Mouse (Mus musculus): ENCODE data around the gene Hnrnpa2b1. TPM values are rescaled to one million over a fixed set of nuclear protein-coding genes. Genes with fewer than 3 reads are reported as not detected.
A peak's percentile ranks its signal among the peaks of the same experiment; 100 is the strongest.

Gene Hnrnpa2b1
- polyA plus RNA-seq, 1 experiment = 20.9 TPM

DNA sequence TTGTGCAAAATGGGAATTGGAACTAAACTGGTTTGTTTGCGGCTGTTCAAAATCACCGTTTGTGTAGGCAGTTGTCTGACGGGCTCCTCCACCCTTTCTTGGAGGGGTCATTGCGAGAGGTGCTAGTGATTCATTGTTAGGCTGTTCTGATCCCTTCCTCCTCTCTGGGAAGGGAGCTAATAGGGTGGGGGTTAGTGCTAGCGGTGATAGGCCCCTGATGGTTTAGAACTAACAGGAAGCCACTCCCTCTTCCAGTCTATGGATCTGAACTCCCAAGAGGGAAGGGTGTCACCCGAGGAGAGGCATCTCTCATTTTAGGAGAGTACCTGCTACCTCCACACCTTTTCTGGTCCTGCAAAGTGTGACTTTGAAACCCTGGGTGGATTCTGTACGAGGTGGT is 35.4 kb downstream of the Hnrnpa2b1 start:
- 63% methylated on average over 7 of the region's 7 CpGs for WGBS
- TF ChIP-seq POLR2A (IDR thresholded peaks at IDR 0.05; ENCODE audit: low read depth, low read length) = no peak
- no peak for TF ChIP-seq CTCF (IDR thresholded peaks at IDR 0.05; ENCODE audit: extremely low read depth, insufficient read length, insufficient replicate concordance, low read depth, low read length)

DNA sequence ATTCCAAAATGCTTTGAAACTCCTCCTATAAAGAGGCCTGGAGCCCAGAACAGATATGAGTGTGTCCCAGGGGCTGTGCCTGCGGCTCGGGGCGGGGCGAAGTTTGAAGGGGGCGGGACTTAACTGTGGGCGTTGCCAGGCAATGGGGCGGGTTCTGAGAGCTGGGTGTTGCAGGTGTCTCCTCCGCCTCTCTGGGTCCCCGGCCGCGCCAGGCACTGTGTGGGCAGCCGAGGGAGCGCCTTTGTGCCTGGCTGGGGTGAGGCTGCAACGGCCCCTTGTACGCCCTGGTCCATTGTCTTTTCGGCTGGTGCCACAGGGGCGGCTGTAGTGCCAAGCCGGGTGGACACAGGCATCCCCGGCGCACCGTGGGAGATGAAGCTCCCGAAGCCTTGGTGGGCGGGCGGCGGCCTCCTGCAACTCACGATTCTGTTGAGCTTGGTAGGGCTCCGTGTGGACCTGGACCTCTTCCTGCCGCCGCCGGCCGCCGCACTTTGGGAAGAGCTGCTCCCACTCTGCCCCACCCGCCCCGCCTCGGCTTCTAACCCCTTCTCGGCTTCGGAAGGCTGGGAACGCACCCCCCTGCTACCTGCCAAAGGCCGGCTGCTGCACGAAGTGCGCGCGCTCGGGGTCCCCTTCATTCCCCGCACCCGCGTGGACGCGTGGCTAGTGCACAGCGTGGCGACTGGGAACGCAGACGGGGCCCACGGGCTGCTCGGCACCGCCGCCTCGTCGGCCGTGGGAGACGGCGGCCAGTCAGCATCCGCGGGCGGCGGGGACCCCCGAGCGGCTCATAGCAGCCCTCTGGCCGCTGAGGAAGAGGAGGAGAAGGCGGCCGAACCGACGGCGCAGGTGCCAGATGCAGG is 36.9 kb downstream of the Hnrnpa2b1 start, which contains the start of gene Nfe2l3:
Gene Nfe2l3 (plus strand): TSS at position 136 of the 863 bp plus-strand sequence.
- H3K36me3 ChIP-seq (ENCODE audit: control insufficient read depth, insufficient read depth, low read length) = no peaks in the 10 kb centered on the region
- under 1% methylated on average over 74 of the region's 74 CpGs for whole genome bisulfite sequencing
- TF ChIP-seq CTCF (IDR thresholded peaks at IDR 0.05; ENCODE audit: extremely low read depth, insufficient read length, insufficient replicate concordance, low read depth, low read length) (no peak), POLR2A (IDR thresholded peaks at IDR 0.05; ENCODE audit: low read depth, low read length) (no peak; the same call in 1 of the 2 replicates)
- H3K27ac ChIP-seq (ENCODE audit: insufficient read depth, low read depth, low read length) = no peak within 1 kb of the TSS
- H3K4me1 ChIP-seq (ENCODE audit: control insufficient read depth, insufficient read depth, insufficient read length, low read length) = peaks cover 8% of the 10 kb centered on the region
- peak within 1 kb of the TSS; percentile 62 for H3K4me3 ChIP-seq (ENCODE audit: low read depth, low read length)
- peaks cover 21% of the 10 kb centered on the region for H3K27me3 ChIP-seq (ENCODE audit: control insufficient read depth, insufficient read depth, low read length)

More for the DNA sequence above, 35.4 kb downstream of the Hnrnpa2b1 start:
- no peak overlapping the region for H3K4me3 ChIP-seq (ENCODE audit: low read depth, low read length)
- H3K4me1 ChIP-seq (ENCODE audit: control insufficient read depth, insufficient read depth, insufficient read length, low read length) = peaks cover 8% of the 10 kb centered on the region
- H3K36me3 ChIP-seq (ENCODE audit: control insufficient read depth, insufficient read depth, low read length) = no peaks in the 10 kb centered on the region
- H3K27me3 ChIP-seq (ENCODE audit: control insufficient read depth, insufficient read depth, low read length) = peaks cover 21% of the 10 kb centered on the region
- H3K27ac ChIP-seq (ENCODE audit: insufficient read depth, low read depth, low read length) = no peak overlapping the region

DNA sequence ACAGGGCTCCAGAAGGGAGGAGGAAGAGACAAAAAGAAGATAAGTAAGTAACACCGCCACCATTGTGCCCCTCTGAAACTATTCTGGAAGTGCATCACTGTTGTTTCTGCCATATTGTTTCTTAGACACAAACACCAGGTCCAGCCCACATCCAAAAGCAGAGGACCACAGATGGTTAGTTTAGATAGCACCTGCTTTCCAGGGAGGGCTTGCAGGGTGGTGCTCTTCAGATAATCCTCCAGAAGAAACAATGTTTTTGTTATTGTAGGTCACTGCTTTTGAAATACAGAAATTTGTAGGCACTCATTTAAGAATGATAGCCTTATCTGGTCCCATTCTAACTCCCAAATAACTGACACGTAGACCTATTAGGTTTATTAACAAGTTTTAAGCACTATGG is 45.2 kb downstream of the Hnrnpa2b1 start:
- no peak overlapping the region for H3K27ac ChIP-seq (ENCODE audit: insufficient read depth, low read depth, low read length)
- TF ChIP-seq POLR2A (IDR thresholded peaks at IDR 0.05; ENCODE audit: low read depth, low read length) (no peak), CTCF (IDR thresholded peaks at IDR 0.05; ENCODE audit: extremely low read depth, insufficient read length, insufficient replicate concordance, low read depth, low read length) (no peak)
- H3K27me3 ChIP-seq (ENCODE audit: control insufficient read depth, insufficient read depth, low read length) = no peaks in the 10 kb centered on the region
- WGBS = 96% methylated on average over 2 of the region's 2 CpGs
- H3K4me3 ChIP-seq (ENCODE audit: low read depth, low read length) = no peak overlapping the region
- no peaks in the 10 kb centered on the region for H3K4me1 ChIP-seq (ENCODE audit: control insufficient read depth, insufficient read depth, insufficient read length, low read length)
- H3K36me3 ChIP-seq (ENCODE audit: control insufficient read depth, insufficient read depth, low read length) = no peaks in the 10 kb centered on the region

DNA sequence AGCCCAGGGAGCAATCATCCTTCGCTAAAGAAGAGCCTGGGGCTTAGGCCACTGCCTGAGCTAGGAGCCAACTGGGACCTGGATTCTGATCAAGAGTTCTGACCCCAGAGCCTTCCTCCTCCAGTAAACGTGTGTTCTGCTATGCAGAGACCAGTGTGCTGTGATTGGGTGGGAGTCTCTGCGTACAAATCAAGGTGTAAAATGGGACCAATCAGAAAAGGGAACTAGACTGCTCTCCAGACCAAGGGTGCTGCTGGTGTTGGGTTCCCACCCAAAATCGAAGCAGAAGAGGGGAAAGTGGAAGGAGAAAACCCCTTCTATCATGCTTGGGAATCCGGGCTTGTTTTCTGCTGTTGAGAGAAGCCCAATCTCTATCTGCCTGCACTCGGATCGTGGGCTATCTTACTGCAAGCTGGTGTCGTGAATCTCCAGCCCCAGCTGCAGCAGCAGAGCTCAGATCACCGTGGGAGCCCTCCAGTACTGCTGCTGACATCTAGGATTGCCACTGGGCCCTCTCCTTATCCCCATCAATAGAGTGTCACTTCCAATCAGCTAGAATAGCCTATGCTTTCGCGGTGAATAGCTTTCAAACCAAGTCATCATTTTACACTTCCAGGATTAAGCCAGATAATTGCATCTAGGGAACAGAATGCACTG is 46.1 kb downstream of the Hnrnpa2b1 start:
- Histone ChIP-seq H3K27me3 (ENCODE audit: control insufficient read depth, insufficient read depth, low read length) (no peaks in the 10 kb centered on the region), H3K4me3 (ENCODE audit: low read depth, low read length) (no peak overlapping the region), H3K36me3 (ENCODE audit: control insufficient read depth, insufficient read depth, low read length) (no peaks in the 10 kb centered on the region), H3K4me1 (ENCODE audit: control insufficient read depth, insufficient read depth, insufficient read length, low read length) (no peaks in the 10 kb centered on the region), H3K27ac (ENCODE audit: insufficient read depth, low read depth, low read length) (no peak overlapping the region)
- WGBS = 62% methylated on average over 11 of the region's 11 CpGs
- TF ChIP-seq CTCF (IDR thresholded peaks at IDR 0.05; ENCODE audit: extremely low read depth, insufficient read length, insufficient replicate concordance, low read depth, low read length) (no peak), POLR2A (IDR thresholded peaks at IDR 0.05; ENCODE audit: low read depth, low read length) (no peak)

DNA sequence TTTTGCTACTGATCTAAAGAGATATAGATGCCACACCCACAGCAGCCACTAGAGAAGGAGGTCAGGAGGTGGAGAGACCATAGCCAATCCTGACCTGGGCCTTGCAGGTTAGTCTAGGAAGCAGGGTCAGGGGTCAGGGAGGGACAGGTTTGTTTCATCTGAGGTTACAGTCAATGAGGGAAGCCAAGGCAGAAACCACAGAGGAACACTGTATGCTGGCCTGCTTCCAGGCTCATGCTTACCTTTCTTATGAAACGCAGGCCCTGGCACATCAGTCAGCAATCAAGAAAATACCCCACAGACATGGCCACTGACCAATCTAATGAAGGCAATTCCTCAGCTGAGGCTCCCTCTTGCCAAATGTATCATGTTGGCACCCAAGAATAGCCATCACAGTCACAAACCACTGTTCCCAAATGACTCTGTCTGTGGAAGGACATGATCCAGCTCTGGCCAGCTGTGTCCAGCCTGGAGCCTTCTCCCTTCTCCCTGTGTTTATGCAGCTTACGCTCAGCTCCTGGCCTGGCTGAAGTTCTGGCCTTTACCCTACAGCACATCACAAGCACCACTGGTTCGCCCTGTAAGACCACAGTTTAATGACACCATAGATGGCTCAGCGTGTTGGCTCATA is 52.3 kb downstream of the Hnrnpa2b1 start:
- H3K4me3 ChIP-seq (ENCODE audit: low read depth, low read length) = no peak overlapping the region
- no peaks in the 10 kb centered on the region for H3K4me1 ChIP-seq (ENCODE audit: control insufficient read depth, insufficient read depth, insufficient read length, low read length)
- 83% methylated on average over 4 of the region's 4 CpGs for WGBS
- H3K36me3 ChIP-seq (ENCODE audit: control insufficient read depth, insufficient read depth, low read length) = no peaks in the 10 kb centered on the region
- no peak overlapping the region for H3K27ac ChIP-seq (ENCODE audit: insufficient read depth, low read depth, low read length)
- no peak for TF ChIP-seq POLR2A (IDR thresholded peaks at IDR 0.05; ENCODE audit: low read depth, low read length)
- no peak for TF ChIP-seq CTCF (IDR thresholded peaks at IDR 0.05; ENCODE audit: extremely low read depth, insufficient read length, insufficient replicate concordance, low read depth, low read length)
- H3K27me3 ChIP-seq (ENCODE audit: control insufficient read depth, insufficient read depth, low read length) = no peaks in the 10 kb centered on the region; the same call in 1 of the 2 replicates

DNA sequence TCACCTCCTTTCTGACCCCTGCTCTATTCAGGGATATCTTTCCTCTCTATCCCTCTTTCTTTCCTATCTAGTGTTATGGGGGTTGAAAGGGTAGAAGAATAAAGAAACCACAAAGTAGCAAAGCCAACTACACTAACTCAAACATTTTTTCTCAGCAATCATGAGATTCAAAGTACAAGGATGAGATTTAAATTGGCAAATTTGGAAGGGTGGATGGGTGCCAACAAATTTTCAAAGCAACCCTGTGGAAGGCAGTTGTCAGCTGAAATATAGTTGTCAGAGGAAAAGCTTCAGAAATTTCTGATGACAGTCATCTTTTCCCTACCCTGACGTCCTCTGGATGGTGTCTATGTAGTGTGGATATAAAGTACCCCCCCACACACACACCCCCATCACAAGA is 53.3 kb downstream of the Hnrnpa2b1 start:
- no peak overlapping the region for H3K4me3 ChIP-seq (ENCODE audit: low read depth, low read length)
- no peaks in the 10 kb centered on the region for H3K4me1 ChIP-seq (ENCODE audit: control insufficient read depth, insufficient read depth, insufficient read length, low read length)
- no peaks in the 10 kb centered on the region for H3K36me3 ChIP-seq (ENCODE audit: control insufficient read depth, insufficient read depth, low read length)
- H3K27me3 ChIP-seq (ENCODE audit: control insufficient read depth, insufficient read depth, low read length) = no peaks in the 10 kb centered on the region; the same call in 1 of the 2 replicates
- no peak overlapping the region for H3K27ac ChIP-seq (ENCODE audit: insufficient read depth, low read depth, low read length)
- TF ChIP-seq CTCF (IDR thresholded peaks at IDR 0.05; ENCODE audit: extremely low read depth, insufficient read length, insufficient replicate concordance, low read depth, low read length) (no peak), POLR2A (IDR thresholded peaks at IDR 0.05; ENCODE audit: low read depth, low read length) (no peak)
- 68% methylated on average over 1 of the region's 1 CpGs for whole genome bisulfite sequencing

Other genes starting within 250 kb of the Hnrnpa2b1 start
- 0.48 and 1.6 TPM in 2 replicates for gene Nfe2l3, start 37.2 kb downstream of the Hnrnpa2b1 start, polyA plus RNA-seq (2012; rRNA removed)
- gene Cbx3, start 466 bp upstream of the Hnrnpa2b1 start, polyA plus RNA-seq (2012; rRNA removed) = 0.75 and 1.9 TPM in 2 replicates
- gene Snx10, start 54.0 kb upstream of the Hnrnpa2b1 start, polyA plus RNA-seq (2012; rRNA removed) = 0.33 and 0.69 TPM in 2 replicates

All from small intestine, adult 2 months (tissue).